Mouse (Mus musculus) telencephalon, adult 2 months (tissue): ENCODE measurements around the gene Flrt1.
"Not testable (repeated sequence)": the region's sequence is repeated elsewhere in the genome, so short reads cannot be mapped to it uniquely, and the experiment has no call there.

Experiments
- DNase-seq: peaks from one replicate; pipeline ENCODE4 v3.0.0-alpha.2; 2011; ENCODE audit warnings: low read depth, low spot score

Gene Flrt1

DNA sequence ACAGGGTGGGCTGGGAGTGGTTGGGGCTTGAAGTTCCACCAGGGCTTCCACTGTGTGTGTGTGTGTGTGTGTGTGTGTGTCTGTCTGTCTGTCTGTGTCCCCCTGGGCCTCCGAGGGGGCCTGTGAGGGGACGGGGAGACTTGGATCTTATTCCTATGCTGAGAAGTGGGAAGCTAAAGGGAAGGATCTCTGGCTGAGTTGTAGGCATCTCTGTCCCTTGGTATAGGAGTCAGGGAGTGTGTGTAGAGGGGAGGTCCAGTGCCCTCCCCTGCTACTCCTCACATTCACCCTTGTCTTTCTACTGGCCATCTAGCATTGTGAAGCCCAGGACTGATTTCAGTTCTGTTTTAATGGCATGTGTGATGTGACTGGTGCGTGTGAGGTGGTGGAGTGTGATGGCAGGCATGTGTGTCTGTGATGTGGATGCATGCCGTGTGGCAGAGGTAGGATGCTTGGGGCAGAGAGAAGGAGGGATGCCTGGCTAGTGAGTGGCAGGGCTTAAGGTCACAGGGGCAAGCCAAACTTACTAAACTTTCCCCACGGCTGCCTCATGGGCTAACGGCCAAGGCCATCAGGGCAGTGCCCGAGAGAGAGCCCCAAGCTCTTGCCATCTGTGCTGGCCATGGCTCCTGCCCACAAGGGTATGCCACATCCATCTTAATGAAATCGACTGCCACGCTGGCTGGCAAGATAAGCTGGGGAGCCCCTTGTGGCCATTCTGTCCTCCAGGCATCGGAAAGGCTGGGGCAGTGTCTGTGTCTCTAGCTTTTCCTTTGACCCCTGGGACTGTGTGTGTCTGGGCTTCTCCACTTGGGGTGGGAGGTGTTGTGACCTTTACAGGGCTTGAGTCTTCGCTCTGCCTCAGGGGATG is 36.6 kb downstream of the Flrt1 start:
- DNase-seq, result no peak

DNA sequence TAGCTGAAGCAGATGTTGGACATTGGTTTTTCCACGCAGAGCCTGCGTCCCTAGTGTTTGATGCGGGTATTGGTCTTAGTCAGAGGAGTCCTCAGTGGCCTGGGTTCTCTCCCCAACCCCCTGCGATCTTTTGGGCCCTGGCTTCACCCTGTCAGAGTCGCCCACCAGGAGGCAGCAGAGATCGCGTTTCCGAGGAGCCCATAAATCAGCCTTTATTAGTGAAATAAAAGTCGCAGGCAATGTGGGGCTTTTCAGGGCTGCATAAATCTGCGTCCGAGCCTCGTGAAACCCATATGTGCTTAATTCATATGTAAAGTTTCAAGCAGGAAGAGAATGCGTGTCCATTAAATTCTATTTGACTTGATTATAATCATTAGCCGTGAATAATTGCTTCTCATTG is 37.4 kb downstream of the Flrt1 start:
- no peak for DNase-seq

DNA sequence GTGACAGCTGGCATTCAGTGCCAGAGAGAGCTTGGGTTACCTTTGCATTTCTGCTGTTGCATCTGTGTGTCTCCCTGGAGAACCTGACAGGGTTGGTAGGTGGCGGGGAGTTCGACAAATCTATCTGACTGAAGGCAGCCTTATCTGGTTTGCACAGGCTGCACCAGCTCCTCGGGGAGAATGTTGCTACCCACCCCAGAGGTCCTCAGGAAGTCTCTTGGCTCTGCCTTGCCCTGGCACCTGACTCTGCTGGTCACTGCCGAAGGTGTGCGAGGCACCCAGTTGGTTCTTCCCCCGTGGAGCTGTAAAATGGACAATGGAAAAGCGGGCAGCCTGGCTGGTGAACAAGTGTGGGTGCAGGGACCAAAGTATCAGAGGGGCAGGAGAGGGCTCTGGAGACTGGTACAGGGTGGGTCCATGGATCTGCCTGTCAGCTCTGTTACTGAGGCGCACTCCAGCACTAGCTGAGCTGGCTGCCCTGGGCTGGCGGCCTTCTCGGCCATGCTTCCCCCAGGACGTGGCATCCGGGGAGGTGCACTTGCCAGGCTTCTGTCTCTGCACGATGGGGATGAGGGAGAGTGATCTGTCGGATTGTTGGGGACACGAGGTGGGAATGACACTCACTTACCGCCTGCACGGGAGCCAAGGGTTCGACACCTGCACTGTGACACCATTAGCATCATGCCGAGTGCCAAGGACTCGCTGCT is 38.0 kb downstream of the Flrt1 start:
- no peak for DNase-seq

DNA sequence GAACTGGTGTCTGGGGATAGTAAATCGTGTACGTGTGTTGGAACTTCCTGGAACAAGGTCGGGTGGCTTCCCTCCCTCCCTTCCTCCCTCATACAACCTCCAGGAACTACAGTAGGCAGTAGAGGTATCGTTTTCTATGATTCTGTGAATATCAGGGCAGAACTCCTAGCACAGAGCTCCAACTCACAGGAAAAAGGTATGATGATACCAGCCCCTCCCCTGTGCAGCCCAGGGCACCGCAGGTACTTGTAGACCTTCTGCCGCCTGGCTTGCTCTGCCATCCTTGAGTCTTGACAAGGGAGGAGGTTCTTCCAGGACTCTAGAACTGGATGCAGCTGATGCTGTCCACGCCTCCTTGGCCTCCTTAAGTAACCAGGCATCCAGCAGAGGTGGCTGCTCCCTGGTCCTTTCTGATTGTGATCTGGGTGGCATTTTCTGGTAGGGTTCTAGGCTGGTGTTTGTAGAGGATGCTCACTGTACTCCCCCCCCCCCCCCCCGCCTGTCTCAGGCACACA is 38.6 kb downstream of the Flrt1 start:
- no peak for DNase-seq

DNA sequence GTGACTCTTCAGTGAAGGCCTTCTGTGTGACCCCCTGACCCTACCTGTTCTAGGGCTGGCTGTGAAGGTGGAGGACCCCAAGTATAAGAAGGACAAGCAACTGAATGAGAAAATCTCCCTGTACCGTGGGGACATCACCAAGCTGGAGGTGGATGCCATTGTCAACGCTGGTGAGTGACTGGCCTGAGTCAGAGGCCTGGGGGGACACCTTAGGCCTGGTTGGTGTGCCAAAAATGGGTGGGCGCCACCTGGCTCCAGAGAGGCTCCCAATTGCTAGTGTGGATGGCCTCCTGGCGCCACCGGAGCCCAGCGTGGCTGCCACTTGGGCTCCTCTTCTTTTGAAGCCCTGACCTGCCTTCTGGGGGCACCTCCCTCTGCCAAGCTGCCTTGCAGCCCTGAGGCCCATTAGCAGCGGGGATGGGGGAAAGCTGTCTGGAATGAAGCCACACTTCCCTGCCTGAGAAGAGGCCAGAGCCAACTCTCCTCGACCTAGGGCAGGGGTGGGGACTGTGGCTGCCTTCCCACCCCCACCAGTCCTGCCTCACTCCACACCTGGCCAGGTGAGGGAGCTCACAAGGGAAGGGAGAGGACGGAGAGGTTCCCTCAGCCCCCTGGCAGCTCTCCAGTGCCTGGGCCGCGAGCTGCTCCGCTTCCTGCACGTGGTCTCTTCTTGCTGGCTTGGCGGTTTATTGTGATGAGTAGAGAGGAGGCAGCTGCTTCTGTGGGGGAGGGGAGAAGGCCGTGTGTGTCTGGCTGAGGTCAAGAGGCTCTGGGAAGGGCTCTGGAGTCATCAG is 39.3 kb downstream of the Flrt1 start:
- no peak for DNase-seq

DNA sequence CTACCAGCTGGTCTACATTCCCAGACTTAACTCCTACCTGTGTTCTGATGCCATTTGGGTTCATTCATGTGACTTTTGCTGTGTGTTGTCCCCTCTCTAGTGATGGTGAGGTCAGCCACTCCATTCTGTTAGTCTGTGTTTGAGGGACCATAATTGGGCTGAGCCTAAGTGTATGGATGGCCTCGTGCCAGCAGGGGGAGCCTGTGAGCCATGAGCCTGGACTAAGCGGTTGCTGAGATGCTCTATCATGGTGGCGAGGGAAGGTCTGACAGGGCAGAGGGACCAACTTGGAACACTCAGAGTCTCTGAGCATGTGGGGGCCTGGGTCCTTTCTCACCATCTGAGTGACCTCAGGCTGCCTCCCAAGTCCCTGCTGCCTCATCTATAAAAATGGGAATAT is 41.0 kb downstream of the Flrt1 start:
- DNase-seq, result no peak

DNA sequence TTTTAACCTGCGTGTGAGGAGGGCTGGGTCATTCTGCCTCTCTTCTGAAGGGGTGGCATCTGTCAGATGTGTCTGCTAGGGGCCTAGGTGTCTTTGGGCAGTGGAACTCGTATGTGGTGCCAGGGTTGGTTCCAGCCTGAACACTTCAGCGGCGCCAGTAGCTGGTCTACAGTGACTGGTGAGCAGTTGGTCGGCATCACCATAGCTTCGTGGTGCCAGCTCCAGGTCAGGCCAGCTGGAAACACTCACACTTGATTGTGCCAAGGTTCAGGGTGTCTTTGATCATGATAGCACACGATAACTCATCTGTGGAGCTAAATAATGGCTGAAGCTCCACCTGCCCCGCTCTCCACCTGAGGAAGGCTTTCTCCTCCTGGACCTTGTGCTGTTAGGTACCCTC is 42.6 kb downstream of the Flrt1 start:
- no peak for DNase-seq

DNA sequence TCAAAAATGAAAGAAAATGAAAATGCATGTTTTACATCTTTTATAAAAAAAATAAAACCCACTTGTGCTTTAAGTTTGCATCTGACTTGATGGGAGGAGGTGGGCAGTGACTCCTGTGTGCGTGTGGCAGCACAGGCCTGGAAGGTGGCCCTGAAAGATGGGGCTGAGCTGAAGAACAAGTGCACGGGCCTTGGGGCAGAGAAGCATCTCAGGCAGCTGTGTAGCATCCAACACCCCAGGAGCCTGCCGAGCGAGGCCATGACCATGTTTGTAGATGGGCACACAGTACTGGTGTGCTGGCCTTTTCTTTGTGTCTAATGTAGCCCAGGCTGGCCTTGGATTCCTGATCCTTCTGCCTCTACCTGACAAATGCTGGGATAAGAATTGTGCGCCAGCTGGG is 43.4 kb downstream of the Flrt1 start:
- no peak for DNase-seq

DNA sequence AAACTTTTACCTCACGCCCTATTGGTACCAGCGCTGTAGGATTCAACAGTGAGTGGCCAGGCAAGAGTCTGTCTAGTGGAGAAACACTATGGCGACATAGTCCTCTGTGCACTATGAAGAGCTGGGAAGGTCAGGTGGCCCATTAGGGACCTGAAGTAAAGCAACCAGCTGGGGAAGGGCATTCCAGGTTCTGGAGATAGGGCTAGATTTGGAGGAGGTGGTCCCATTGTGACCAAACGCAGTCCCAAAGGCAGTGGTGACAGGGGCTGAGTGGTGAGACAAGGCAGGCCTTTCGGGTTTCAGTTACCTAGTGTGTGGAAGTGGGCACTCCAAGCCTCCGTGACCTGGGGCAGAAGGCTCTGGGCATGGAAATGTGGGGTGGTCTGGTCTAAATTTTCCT is 47.0 kb downstream of the Flrt1 start:
- no peak for DNase-seq

DNA sequence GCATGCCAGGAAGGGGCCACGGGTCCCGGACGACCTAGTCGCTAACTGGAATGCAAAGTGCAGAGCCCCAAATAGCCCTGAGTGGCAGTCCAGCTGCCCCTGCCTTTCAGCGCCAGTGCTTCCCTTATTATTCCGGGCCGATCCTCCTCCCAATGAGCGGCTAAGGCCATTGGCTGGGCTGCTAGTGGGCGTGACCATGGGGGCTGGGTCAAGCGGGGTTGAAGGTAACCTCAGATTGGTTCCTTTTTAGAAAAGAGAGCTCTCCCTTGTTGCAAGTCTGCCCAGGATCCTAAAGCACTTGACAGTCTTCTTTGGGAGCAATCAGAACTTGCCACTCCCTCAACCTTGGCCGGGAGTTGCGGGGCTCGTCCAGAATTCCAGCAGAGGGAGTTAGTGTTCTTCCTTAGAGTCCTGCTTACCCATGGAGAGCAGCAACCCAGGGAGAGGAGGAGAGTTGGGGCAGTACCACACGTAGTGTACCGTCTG is 47.8 kb downstream of the Flrt1 start:
- peak; percentile 59 for DNase-seq

DNA sequence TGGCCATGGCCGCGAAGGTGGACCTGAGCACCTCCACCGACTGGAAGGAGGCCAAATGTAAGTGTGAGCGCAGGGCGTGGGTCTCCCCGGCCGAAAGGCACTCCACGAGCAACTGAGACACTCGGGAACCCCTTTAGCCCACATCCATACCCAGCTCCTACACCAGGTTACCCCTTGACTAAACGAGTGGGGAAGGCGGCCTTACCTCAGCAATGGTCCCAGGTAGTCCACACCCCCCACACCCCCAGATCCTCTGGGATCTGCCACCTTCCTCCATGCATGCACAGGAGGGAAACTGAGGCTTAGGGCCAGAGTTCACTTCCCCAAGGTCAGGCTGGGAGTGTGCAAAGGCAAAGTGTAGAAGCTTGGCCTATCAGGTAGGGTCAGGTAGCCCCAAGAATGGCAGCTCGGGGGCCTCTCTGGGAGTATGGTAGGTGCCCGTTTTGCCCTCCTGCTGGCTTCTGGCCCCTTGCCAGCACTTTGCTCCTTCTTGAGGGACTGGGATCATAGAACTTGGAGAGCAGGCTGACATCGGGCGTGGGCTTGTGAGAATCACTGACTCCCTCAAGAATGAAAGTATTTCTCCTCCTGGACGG is 48.3 kb downstream of the Flrt1 start:
- no peak for DNase-seq

DNA sequence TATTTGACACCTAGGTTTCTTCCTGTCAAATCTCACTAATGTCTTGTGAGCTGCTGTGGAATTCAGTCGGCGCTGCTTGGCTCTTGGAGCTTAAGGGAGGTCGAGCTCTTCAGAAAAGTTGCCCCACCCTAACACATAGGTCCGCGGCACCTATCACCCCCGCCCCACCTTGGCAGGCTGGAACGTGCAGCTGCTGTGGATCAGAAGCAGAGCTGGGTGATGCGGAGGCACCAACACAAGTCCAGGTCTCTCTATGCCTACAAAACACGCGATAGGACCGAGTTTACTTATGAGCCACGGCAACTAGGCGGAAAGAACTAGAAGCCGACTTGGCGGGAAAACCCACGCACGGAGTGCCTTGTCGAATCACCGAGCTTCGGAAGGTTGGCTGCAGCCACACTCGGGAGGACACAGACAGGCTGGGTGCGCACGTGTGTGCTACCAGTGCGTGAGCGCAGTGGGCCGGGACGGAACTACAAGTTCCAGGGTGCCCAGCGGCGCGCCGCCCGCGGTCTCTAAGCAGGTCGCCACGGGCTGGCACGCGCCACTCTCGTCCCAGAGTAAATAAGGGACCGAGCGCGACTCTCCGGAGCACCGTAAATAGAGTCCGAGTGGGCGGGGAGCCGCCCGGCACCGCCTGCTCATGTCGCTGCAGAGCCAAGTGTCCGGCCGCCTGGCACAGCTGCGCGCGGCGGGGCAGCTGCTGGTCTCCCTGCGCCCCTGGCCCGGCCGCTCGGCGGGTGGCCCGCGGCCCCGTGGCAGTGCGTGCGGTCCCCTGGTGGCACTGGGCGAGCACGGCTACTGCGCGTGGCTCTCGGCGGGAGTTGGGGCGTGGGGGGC is 49.1 kb downstream of the Flrt1 start, which contains the start of gene Macrod1:
Macrod1 (plus strand) TSS at position 563 of the 840 bp plus-strand sequence.
- DNase-seq, result peak; percentile 76

DNA sequence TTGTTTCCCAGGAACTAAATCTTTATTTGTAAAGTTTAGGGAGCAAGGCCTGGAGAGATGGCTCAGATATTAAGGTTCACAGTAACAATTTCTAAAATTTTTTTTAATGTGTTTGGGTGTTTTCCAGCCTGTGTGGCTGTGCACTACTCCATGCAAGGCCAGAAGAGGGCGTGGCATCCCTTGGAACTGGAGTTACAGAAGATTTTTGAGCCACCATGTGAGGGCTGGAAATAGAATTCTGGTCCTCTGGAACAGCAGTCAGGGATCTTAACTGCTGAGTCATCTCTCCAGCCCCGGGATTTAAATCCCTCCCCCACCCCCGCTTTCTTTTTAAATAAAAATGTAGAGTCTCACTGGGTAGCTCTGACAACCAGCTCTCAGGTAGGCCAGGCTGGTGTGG is 50.4 kb downstream of the Flrt1 start:
- DNase-seq, result peak; percentile 60

DNA sequence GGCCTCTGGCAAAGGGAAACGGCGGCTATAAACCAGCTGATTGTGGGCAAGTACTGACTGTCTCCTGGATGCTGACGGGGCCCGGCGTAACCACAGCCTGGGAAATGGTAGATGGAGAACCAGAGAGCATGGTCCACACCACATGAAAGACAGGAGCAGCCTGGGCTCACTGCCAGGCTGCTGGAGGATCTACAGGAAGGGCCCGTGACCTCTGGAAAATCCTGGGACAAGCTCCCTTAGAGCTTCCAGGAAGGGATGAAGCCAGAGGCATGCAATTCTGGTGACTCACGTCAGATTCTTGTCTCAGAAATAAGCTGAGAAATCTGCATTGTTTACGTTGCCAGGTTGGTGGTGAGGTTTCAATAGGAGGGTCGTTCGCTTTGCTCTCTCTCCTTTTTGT is 50.8 kb downstream of the Flrt1 start:
- DNase-seq, result no peak

DNA sequence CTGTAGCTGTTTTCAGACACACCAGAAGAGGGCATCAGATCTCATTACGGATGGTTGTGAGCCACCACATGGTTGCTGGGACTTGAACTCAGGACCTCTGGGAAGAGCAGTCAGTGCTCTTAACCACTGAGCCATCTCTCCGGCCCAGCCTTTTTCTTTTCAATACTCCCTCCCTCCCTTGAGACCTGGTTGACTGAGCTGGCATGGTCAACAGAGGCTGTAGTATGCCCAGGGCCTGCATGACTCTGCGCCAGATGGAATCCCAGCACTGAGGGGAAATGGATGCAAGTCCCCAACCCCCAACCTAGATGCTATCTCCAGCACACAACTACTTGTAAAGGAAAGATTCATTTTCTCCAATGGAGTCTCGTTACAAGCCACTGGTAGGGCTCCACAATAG is 52.1 kb downstream of the Flrt1 start:
- not testable (repeated sequence) for DNase-seq

DNA sequence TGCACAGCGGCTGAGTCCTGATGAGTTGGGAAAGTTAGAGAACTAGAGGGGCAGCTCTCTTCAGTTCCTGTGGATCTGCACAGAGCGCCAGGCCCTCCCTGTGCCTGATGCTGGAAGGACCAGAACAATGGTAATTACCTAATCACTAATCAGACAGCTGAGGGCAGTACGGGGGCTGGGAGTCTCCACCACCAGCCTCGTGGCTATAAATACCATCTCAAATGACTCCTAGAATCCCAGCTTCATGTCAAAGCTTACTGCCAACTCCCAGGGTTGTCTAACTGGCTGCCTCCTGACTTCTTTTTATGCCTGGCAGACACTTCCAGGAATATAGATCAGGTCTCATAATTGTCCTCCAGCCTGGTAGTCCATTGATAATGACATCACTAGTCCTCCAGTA is 60.8 kb downstream of the Flrt1 start:
- no peak for DNase-seq

DNA sequence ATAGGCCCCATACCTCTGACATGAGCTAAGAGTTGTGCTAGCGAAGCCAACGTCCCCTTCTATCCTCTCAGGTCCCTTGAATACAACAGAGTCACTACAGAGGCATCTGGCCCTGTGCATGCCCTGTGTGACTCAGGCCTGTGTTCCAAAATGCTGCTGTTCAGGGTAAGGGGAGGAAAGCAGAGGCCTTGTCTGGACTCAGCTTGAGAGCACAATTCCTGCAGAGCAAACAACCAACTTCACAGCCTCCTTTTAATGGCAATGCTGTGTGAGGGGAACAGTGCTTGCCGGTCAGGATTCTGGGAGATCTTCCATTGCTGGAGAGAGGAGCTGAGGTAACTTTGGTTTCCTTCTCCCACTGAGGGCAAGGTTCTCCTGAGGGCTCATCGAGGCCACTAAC is 61.2 kb downstream of the Flrt1 start:
- DNase-seq, result no peak
